Mouse (Mus musculus) stomach, embryonic 15.5 days (tissue): ENCODE measurements at regions not wholly inside any gene's neighbourhood (a gene's known extent, or its start where the extent isn't known, plus 50 kb on each side); places are given as distances from the start of the nearest gene placed in this dataset.

Experiments
- ATAC-seq: fragments of 200-750 bp; cut with Nextera tagmentation; 2 replicates; pipeline ENCODE4 v1.8.0; 2017; ENCODE audit warnings: low read depth, moderate number of reproducible peaks, moderate TSS enrichment; ENCODE audit not compliant: insufficient read depth, low FRiP score
- H3K27ac ChIP-seq: fragments of 300-500 bp; sonication (generic); 2 replicates; pipeline ENCODE4 v1.5.1; 2015; ENCODE audit warnings: mild to moderate bottlenecking, inconsistent platforms
- H3K27me3 ChIP-seq: fragments of 300-500 bp; sonication (generic); replicated peaks from 2 replicates; pipeline ENCODE4 v1.6.1; 2015; ENCODE audit warnings: inconsistent platforms
- H3K36me3 ChIP-seq: fragments of 300-500 bp; sonication (generic); 2 replicates; pipeline ENCODE4 v1.6.1; 2015; ENCODE audit warnings: inconsistent platforms
- H3K4me1 ChIP-seq: fragments of 300-500 bp; sonication (generic); 2 replicates; pipeline ENCODE4 v1.6.1; 2015; ENCODE audit warnings: inconsistent platforms
- H3K4me2 ChIP-seq: fragments of 300-500 bp; sonication (generic); 2 replicates; pipeline ENCODE4 v1.6.1; 2015; ENCODE audit warnings: mild to moderate bottlenecking, inconsistent platforms
- H3K4me3 ChIP-seq: fragments of 300-500 bp; sonication (generic); replicated peaks from 2 replicates; pipeline ENCODE4 v1.5.1; 2015; ENCODE audit warnings: inconsistent platforms
- H3K9ac ChIP-seq: fragments of 300-500 bp; sonication (generic); 2 replicates; pipeline ENCODE4 v1.6.1; 2015; ENCODE audit warnings: inconsistent platforms
- H3K9me3 ChIP-seq: fragments of 300-500 bp; sonication (generic); 2 replicates; pipeline ENCODE4 v1.6.1; 2016; ENCODE audit warnings: inconsistent platforms
- WGBS: fragments of 180-500 bp; shearing (Covaris S2); methylation state at CpG from one replicate; pipeline ENCODE4 v1.1.7; 2015; 5-methylcytosine and 5-hydroxymethylcytosine counted together

DNA sequence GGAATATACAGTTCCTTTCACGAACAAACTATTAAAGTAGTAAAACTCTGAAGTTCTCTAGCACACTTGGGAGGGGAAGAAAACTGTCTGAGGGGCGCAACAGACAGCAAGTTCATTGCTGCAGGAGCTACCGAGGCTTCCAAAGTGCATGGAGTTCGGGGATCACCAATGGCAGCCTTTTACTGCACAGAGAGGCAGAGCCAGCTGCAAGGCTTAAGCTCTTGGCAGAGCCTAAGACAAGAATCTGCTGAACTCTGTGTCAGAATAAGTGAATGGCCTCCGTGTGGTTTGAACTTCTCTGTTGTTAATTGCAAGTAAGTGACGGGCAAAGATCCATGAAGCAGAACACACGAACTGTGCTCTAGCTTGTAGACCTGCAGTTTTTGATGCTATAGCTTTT lies 656.2 kb downstream of the Slc16a7 start:
- H3K4me1 ChIP-seq: no peaks in the 10 kb centered on the region
- no peaks in the 10 kb centered on the region for H3K36me3 ChIP-seq
- H3K4me3 ChIP-seq: no peak overlapping the region
- H3K9ac ChIP-seq: no peak overlapping the region
- H3K9me3 ChIP-seq: no peaks in the 10 kb centered on the region
- H3K4me2 ChIP-seq: no peak overlapping the region
- no peaks in the 10 kb centered on the region for H3K27me3 ChIP-seq
- no peak for ATAC-seq
- 65% methylated on average over 7 of the region's 7 CpGs for WGBS
- no peak overlapping the region for H3K27ac ChIP-seq

DNA sequence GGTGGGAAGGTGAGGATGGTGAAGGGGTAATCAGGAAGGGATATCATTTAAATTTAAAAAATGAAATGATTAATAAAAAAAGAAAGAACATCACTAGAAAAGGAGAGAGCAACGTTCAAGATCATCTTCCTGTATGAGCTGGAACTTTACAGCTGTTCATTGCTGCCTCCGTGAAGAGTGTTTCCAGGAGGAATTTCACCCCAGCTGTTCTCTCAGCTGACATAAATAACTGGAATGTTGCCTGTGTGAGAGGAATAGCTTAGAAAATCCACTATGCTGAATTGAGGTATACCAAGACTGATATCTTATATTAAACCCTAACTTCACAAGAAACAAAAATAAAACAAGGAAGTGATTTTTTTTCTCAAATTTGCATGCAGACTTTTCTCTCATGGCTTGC lies 656.9 kb downstream of the Slc16a7 start:
- Histone ChIP-seq H3K4me1 (no peaks in the 10 kb centered on the region), H3K9me3 (no peaks in the 10 kb centered on the region), H3K36me3 (no peaks in the 10 kb centered on the region), H3K27me3 (no peaks in the 10 kb centered on the region), H3K27ac (no peak overlapping the region), H3K4me2 (no peak overlapping the region), H3K9ac (no peak overlapping the region), H3K4me3 (no peak overlapping the region)
- 49% methylated on average over 2 of the region's 2 CpGs for WGBS
- no peak for ATAC-seq

DNA sequence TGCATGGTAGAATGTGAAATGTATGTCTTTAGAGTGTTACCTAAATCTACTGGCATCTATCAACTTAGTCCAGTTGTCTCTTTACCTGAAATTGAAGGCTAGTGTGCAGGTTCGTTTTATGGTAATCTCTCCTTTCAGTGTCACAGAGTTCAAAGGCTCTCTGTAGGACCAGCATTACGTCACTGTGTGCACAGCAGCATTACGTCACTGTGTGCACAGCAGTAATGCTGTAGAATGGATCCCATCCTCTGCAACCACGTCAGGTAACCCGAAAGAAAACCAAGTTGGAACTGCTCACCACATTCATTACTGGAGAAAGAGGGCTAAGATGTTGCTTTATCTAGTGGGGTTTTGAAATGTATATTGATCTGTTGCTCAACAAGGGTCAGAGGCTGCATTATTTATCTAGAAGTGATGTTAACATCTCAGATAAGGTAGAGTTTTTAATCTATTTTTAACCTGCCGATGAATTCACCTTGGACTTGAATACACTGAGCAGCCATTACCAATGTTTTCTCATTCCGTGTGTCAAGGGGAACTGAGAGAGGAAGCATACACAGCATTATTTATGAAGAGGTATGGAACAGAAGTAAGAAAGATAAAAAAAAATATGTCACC lies 657.9 kb downstream of the Slc16a7 start:
- ATAC-seq: 0 out of 2 replicates have a peak, but pooled peaks have one; percentile 43
- Histone ChIP-seq H3K4me3 (no peak overlapping the region), H3K9ac (no peak overlapping the region), H3K4me1 (no peaks in the 10 kb centered on the region), H3K36me3 (no peaks in the 10 kb centered on the region), H3K27me3 (no peaks in the 10 kb centered on the region), H3K4me2 (no peak overlapping the region), H3K27ac (no peak overlapping the region), H3K9me3 (no peaks in the 10 kb centered on the region)
- WGBS: 65% methylated on average over 7 of the region's 7 CpGs

DNA sequence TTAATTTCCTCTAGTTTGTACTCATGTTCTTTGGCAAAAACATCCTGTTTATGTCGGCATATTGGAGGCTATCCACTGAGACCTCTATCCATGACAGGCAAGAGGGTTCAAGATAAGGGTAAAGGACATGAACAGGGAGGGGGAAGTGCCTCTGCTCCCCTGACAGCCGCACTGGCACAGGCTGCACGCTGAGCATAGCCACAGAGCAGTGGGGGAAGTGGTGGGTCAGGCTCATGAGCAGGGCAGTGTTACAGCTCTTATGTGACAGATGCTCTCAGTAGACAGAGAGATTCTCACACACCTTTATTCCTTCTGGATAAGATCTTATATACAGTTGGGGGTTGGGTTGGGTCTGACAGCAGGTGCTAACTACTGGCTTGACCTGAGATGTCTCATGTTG lies 676.6 kb downstream of the Slc16a7 start:
- H3K4me1 ChIP-seq: no peaks in the 10 kb centered on the region
- H3K9me3 ChIP-seq: no peaks in the 10 kb centered on the region
- no peaks in the 10 kb centered on the region for H3K27me3 ChIP-seq
- no peak overlapping the region for H3K9ac ChIP-seq
- ATAC-seq: no peak
- 75% methylated on average over 3 of the region's 3 CpGs for WGBS
- H3K36me3 ChIP-seq: no peaks in the 10 kb centered on the region
- no peak overlapping the region for H3K27ac ChIP-seq
- no peak overlapping the region for H3K4me2 ChIP-seq
- H3K4me3 ChIP-seq: no peak overlapping the region

DNA sequence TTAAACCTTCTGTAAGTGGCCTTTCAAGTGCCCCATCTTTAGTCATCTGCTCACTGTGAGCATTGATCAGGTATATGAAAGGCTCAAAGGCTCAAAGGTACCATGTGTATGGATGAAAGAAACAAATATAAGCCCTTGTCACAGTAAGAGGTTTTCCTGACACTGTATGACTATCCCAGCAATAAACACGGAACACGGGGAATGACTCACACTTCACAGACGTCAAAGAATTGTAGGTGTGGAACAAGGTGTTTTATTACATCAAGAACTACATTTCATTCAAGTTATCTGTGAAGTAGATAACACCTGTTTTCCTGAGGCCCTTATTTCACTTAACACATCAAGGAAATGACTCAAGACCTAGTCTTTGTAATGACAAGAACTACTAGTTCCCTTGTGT lies 678.3 kb downstream of the Slc16a7 start:
- H3K36me3 ChIP-seq: no peaks in the 10 kb centered on the region
- 76% methylated on average over 3 of the region's 3 CpGs for WGBS
- no peak overlapping the region for H3K27ac ChIP-seq
- H3K9ac ChIP-seq: no peak overlapping the region
- ATAC-seq: no peak
- no peaks in the 10 kb centered on the region for H3K4me1 ChIP-seq
- no peak overlapping the region for H3K4me2 ChIP-seq
- H3K9me3 ChIP-seq: no peaks in the 10 kb centered on the region
- H3K27me3 ChIP-seq: no peaks in the 10 kb centered on the region
- no peak overlapping the region for H3K4me3 ChIP-seq

- no peak overlapping the region for H3K9ac ChIP-seq
- 80% methylated on average over 3 of the region's 3 CpGs for WGBS
- no peak overlapping the region for H3K4me2 ChIP-seq
- ATAC-seq: no peak
- no peak overlapping the region for H3K4me3 ChIP-seq
- H3K4me1 ChIP-seq: no peaks in the 10 kb centered on the region
- no peaks in the 10 kb centered on the region for H3K9me3 ChIP-seq
- H3K27me3 ChIP-seq: no peaks in the 10 kb centered on the region
- H3K27ac ChIP-seq: no peak overlapping the region
- no peaks in the 10 kb centered on the region for H3K36me3 ChIP-seq
These were observed 679.4 kb downstream of the Slc16a7 start for GRCm38 (mm10) chr10:124709832-124710231.

- no peaks in the 10 kb centered on the region for H3K36me3 ChIP-seq
- no peak overlapping the region for H3K4me3 ChIP-seq
- H3K9me3 ChIP-seq: no peaks in the 10 kb centered on the region
- H3K9ac ChIP-seq: no peak overlapping the region
- no peak overlapping the region for H3K4me2 ChIP-seq
- H3K27me3 ChIP-seq: no peaks in the 10 kb centered on the region
- no peak overlapping the region for H3K27ac ChIP-seq
- 73% methylated on average over 2 of the region's 2 CpGs for WGBS
- ATAC-seq: no peak
- H3K4me1 ChIP-seq: no peaks in the 10 kb centered on the region
These were observed 682.6 kb downstream of the Slc16a7 start for GRCm38 (mm10) chr10:124706642-124707041.
